Mouse (Mus musculus) testis, postnatal 10 days (tissue): ENCODE measurements around the gene Akip1.

Source experiments
- DNase-seq: peaks from one replicate; pipeline ENCODE4 v3.0.0; 2021; ENCODE audit warnings: low spot score

Gene Akip1

GRCm38 (mm10) chr7:109707023-109707785, 3.7 kb downstream of the Akip1 start:
- no peak for DNase-seq

GRCm38 (mm10) chr7:109708961-109709382, 5.5 kb downstream of the Akip1 start:
- no peak for DNase-seq

- no peak for DNase-seq
Measured at GRCm38 (mm10) chr7:109710069-109710468, 6.6 kb downstream of the Akip1 start.

GRCm38 (mm10) chr7:109712198-109712597, 8.7 kb downstream of the Akip1 start:
- DNase-seq, result no peak

- DNase-seq, result no peak
Measured at GRCm38 (mm10) chr7:109713434-109713982, 10.0 kb downstream of the Akip1 start.

- DNase-seq, result peak; percentile 63
Measured at GRCm38 (mm10) chr7:109719286-109719685, 15.8 kb downstream of the Akip1 start.

- DNase-seq, result no peak
Measured at GRCm38 (mm10) chr7:109722618-109723017, 19.1 kb downstream of the Akip1 start.

GRCm38 (mm10) chr7:109723114-109723513, 19.6 kb downstream of the Akip1 start:
- DNase-seq, result no peak

- DNase-seq, result no peak
Measured at GRCm38 (mm10) chr7:109723697-109724096, 20.2 kb downstream of the Akip1 start, which contains the start of gene BC051019. Gene BC051019 (minus strand): TSS chr7:109723850.

GRCm38 (mm10) chr7:109731626-109732025, 28.1 kb downstream of the Akip1 start, which contains the start of gene Ascl3:
Gene Ascl3 (minus strand): TSS chr7:109731726.
- no peak for DNase-seq

- no peak for DNase-seq
Measured at GRCm38 (mm10) chr7:109734806-109735205, 31.3 kb downstream of the Akip1 start.

- DNase-seq, result no peak
Measured at GRCm38 (mm10) chr7:109739822-109740370, 36.4 kb downstream of the Akip1 start.

- no peak for DNase-seq
Measured at GRCm38 (mm10) chr7:109741060-109741459, 37.6 kb downstream of the Akip1 start.

GRCm38 (mm10) chr7:109741703-109742102, 38.2 kb downstream of the Akip1 start:
- no peak for DNase-seq

GRCm38 (mm10) chr7:109747747-109748146, 44.3 kb downstream of the Akip1 start:
- DNase-seq, result no peak

GRCm38 (mm10) chr7:109751427-109752007, 48.0 kb downstream of the Akip1 start:
- DNase-seq, result no peak

- DNase-seq, result peak; percentile 83
Measured at GRCm38 (mm10) chr7:109752008-109752925, 48.8 kb downstream of the Akip1 start, which contains the start of gene Tmem9b. Gene Tmem9b (minus strand): TSS chr7:109752875.

- no peak for DNase-seq
Measured at GRCm38 (mm10) chr7:109754034-109754433, 50.5 kb downstream of the Akip1 start.

- DNase-seq, result no peak
Measured at GRCm38 (mm10) chr7:109756291-109756690, 52.8 kb downstream of the Akip1 start.
